Mouse (Mus musculus) ES-Bruce4 (cell line): Measurements from ENCODE around the gene Boll.
"Not testable (repeated sequence)": the region's sequence is repeated elsewhere in the genome, so short reads cannot be mapped to it uniquely, and the experiment has no call there.

Source experiments
- CTCF ChIP-seq: IDR thresholded peaks from one replicate; pipeline ENCODE4 v1.8.1; 2011; ENCODE audit warnings: low read depth, low read length
- EP300 ChIP-seq: IDR thresholded peaks from 2 replicates; pipeline ENCODE4 v1.6.1; 2011; ENCODE audit warnings: low read depth, low read length; ENCODE audit not compliant: insufficient read depth

GRCm38 (mm10) chr1:55351914-55352313 is 11.4 kb downstream of the Boll start:
- not testable (repeated sequence) for TF ChIP-seq CTCF, EP300
